Mouse (Mus musculus): ENCODE results near the gene Limk2. TPM values are rescaled to one million over a fixed set of nuclear protein-coding genes. Genes with fewer than 3 reads are reported as not detected.

Gene Limk2
- polyA plus RNA-seq, 1 experiment from 2014 or later: 58.1 TPM

DNA sequence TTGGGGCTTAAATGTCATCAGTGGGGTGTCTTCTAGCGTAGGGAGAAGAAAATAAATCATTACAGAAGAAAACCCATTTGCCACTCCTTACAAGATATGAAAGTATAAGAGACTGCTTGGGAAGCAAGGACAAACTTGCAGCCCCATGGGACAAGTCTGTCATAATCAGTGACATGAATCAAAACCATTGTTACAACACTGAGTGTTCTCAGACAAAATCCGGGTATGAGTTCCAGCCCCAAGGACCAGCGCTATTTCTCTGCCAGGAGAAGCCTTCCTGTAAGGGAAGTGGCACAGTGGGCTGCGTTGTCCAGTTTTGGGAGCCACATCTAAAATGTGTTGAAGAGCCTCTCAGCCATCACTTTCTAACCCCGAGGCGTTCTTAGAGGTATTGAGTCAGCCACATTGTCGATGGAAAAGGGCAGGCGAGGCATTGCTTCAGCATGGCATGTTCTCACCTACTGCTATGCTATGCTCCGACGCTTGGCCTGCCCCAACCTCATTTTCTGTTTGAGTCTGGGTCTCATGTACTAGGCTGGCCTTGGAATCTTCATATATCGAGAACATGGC, 74.8 kb downstream of the Limk2 start:
- WGBS: 86% methylated on average over 11 of the region's 11 CpGs
- no peak overlapping the region for H3K4me3 ChIP-seq (ENCODE audit: control insufficient read depth in 1 of 2, insufficient read depth in 1 of 2, low read depth in 1 of 2, low read length in 2 of 2)
- H3K9ac ChIP-seq (ENCODE audit: low read length): no peak overlapping the region
- no peaks in the 10 kb centered on the region for H3K27me3 ChIP-seq (ENCODE audit: control insufficient read depth, insufficient read depth, low read length)
- no peak overlapping the region for H3K4me2 ChIP-seq (ENCODE audit: low read length)
- peaks cover 45 to 67% of the 10 kb centered on the region in 2 experiments for H3K4me1 ChIP-seq (ENCODE audit: control insufficient read depth in 2 of 2, insufficient read depth in 2 of 2, low read length in 2 of 2)
- H3K36me3 ChIP-seq (ENCODE audit: control insufficient read depth, insufficient read depth, low read length): peaks cover 23% of the 10 kb centered on the region
- no peak for ATAC-seq (ENCODE audit: insufficient number of reproducible peaks, insufficient read depth, low FRiP score, low read depth)
- no peak overlapping the region for H3K27ac ChIP-seq (replicated peaks in 1 of 2; ENCODE audit: control insufficient read depth in 1 of 2, insufficient read depth in 1 of 2, low read depth in 2 of 2, low read length in 2 of 2)
- no peaks in the 10 kb centered on the region for H3K9me3 ChIP-seq (ENCODE audit: control insufficient read depth, low read length)

DNA sequence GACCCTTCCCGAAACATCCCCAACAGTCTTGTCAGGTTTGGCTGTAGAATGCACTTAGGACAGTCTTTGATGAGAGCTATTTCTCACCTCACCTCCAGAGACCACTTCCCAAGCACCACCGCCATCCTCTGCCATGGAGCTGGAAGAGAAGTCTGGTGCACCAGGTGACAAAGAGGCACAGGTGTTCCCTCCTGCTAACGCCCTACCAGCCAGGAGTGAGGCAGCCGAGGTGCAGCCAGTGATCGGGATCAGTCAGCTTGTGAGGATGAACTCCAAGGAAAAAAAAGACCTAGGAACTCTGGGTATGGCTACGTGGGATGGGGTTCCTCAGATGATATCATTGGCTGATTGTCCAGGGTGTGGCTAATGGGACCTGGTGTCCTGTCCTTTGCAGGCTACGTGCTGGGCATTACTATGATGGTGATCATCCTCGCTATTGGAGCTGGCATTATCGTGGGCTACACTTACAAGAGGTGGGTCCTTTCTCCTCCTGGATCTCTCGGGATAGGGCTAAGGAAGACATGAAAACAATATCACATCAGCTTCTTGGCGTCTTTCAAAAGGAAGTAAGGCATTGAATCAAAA, 75.8 kb downstream of the Limk2 start:
- Histone ChIP-seq H3K9me3 (ENCODE audit: control insufficient read depth, low read length) (no peaks in the 10 kb centered on the region), H3K36me3 (ENCODE audit: control insufficient read depth, insufficient read depth, low read length) (peaks cover 22% of the 10 kb centered on the region), H3K4me3 (ENCODE audit: control insufficient read depth in 1 of 2, insufficient read depth in 1 of 2, low read depth in 1 of 2, low read length in 2 of 2) (no peak overlapping the region), H3K9ac (ENCODE audit: low read length) (no peak overlapping the region), H3K27me3 (ENCODE audit: control insufficient read depth, insufficient read depth, low read length) (no peaks in the 10 kb centered on the region), H3K4me1 (ENCODE audit: control insufficient read depth in 2 of 2, insufficient read depth in 2 of 2, low read length in 2 of 2) (peaks cover 49 to 72% of the 10 kb centered on the region in 2 experiments), H3K4me2 (ENCODE audit: low read length) (peak overlapping the region; percentile 100; the same call in 1 of the 2 replicates), H3K27ac (replicated peaks in 1 of 2; ENCODE audit: control insufficient read depth in 1 of 2, insufficient read depth in 1 of 2, low read depth in 2 of 2, low read length in 2 of 2) (peak overlapping the region in 1 of 2 experiments; percentile 90; a peak in 1 of 4 replicates)
- WGBS: 89% methylated on average over 11 of the region's 11 CpGs
- no peak for ATAC-seq (ENCODE audit: insufficient number of reproducible peaks, insufficient read depth, low FRiP score, low read depth)

GRCm38 (mm10) chr11:3331756-3332642, 77.0 kb downstream of the Limk2 start:
- Histone ChIP-seq H3K4me2 (ENCODE audit: low read length) (peak overlapping the region; percentile 100), H3K36me3 (ENCODE audit: control insufficient read depth, insufficient read depth, low read length) (peaks cover 19% of the 10 kb centered on the region), H3K27ac (replicated peaks in 1 of 2; ENCODE audit: control insufficient read depth in 1 of 2, insufficient read depth in 1 of 2, low read depth in 2 of 2, low read length in 2 of 2) (peak overlapping the region; percentile 75 to 90), H3K27me3 (ENCODE audit: control insufficient read depth, insufficient read depth, low read length) (no peaks in the 10 kb centered on the region), H3K4me3 (ENCODE audit: control insufficient read depth in 1 of 2, insufficient read depth in 1 of 2, low read depth in 1 of 2, low read length in 2 of 2) (peak overlapping the region; percentile 54 to 58), H3K9me3 (ENCODE audit: control insufficient read depth, low read length) (no peaks in the 10 kb centered on the region), H3K9ac (ENCODE audit: low read length) (peak overlapping the region; percentile 89), H3K4me1 (ENCODE audit: control insufficient read depth in 2 of 2, insufficient read depth in 2 of 2, low read length in 2 of 2) (peaks cover 41 to 62% of the 10 kb centered on the region in 2 experiments)
- ATAC-seq (ENCODE audit: insufficient number of reproducible peaks, insufficient read depth, low FRiP score, low read depth): peak; percentile 89
- under 1% methylated on average over 75 of the region's 75 CpGs for WGBS

DNA sequence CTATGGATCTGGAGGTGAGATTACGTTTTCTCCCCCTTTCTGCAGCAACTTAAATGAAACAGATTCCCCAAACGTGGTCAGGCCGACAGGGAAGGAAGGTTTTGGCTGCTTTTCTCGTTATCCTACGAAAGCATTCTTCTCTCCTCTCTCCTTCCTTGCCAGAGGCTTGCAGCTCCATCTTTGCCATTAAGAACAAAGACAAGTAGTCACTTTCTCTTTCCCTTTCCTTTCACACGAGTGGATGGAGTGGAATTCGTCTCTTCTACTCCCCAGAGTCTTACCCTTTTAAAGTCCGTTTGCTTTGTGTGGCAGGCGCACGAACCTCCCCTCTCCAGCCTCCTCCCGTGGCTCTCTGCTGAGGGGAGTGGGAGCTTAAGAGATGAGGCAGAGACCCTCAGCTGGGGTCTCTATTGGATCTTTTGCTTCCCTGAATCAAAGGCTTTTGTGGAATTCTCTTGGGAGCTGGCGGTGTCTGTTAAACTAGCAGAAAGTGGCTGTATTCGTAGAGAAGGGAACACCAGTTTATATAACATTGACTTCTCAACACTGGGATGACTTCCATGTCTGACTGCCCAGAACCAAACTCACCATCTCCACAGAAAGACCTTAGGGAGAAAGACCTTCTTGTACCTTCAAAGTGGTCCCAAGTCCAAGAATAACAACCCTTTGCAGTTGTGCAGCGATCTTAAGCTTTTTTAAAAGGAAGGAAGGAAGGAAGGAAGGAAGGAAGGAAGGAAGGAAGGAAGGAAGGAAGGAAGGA, 77.8 kb downstream of the Limk2 start:
- H3K4me1 ChIP-seq (ENCODE audit: control insufficient read depth in 2 of 2, insufficient read depth in 2 of 2, low read length in 2 of 2): peaks cover 35 to 54% of the 10 kb centered on the region in 2 experiments
- peak overlapping the region; percentile 100 for H3K4me2 ChIP-seq (ENCODE audit: low read length)
- H3K9ac ChIP-seq (ENCODE audit: low read length): peak overlapping the region; percentile 89
- peak overlapping the region; percentile 54 to 58 for H3K4me3 ChIP-seq (ENCODE audit: control insufficient read depth in 1 of 2, insufficient read depth in 1 of 2, low read depth in 1 of 2, low read length in 2 of 2)
- H3K27ac ChIP-seq (replicated peaks in 1 of 2; ENCODE audit: control insufficient read depth in 1 of 2, insufficient read depth in 1 of 2, low read depth in 2 of 2, low read length in 2 of 2): peak overlapping the region; percentile 71 to 90
- WGBS: 4% methylated on average over 14 of the region's 14 CpGs
- H3K27me3 ChIP-seq (ENCODE audit: control insufficient read depth, insufficient read depth, low read length): no peaks in the 10 kb centered on the region
- no peak for ATAC-seq (ENCODE audit: insufficient number of reproducible peaks, insufficient read depth, low FRiP score, low read depth)
- H3K9me3 ChIP-seq (ENCODE audit: control insufficient read depth, low read length): no peaks in the 10 kb centered on the region
- H3K36me3 ChIP-seq (ENCODE audit: control insufficient read depth, insufficient read depth, low read length): peaks cover 19% of the 10 kb centered on the region

GRCm38 (mm10) chr11:3330566-3330965, 78.4 kb downstream of the Limk2 start:
- WGBS: 2% methylated on average over 9 of the region's 9 CpGs
- ATAC-seq (ENCODE audit: insufficient number of reproducible peaks, insufficient read depth, low FRiP score, low read depth): peak; percentile 31; the same call in 1 of the 2 replicates
- H3K27ac ChIP-seq (replicated peaks in 1 of 2; ENCODE audit: control insufficient read depth in 1 of 2, insufficient read depth in 1 of 2, low read depth in 2 of 2, low read length in 2 of 2): peak overlapping the region; percentile 71 to 90

GRCm38 (mm10) chr11:3329891-3330451, 79.0 kb downstream of the Limk2 start, which contains the start of gene Pik3ip1:
TSS of gene Pik3ip1 (plus strand) at chr11:3330401.
- peaks cover 19% of the 10 kb centered on the region for H3K36me3 ChIP-seq (ENCODE audit: control insufficient read depth, insufficient read depth, low read length)
- H3K27ac ChIP-seq (replicated peaks in 1 of 2; ENCODE audit: control insufficient read depth in 1 of 2, insufficient read depth in 1 of 2, low read depth in 2 of 2, low read length in 2 of 2): peak within 1 kb of the TSS; percentile 82 to 90
- no peak for ATAC-seq (ENCODE audit: insufficient number of reproducible peaks, insufficient read depth, low FRiP score, low read depth)
- peaks cover 23 to 42% of the 10 kb centered on the region in 2 experiments for H3K4me1 ChIP-seq (ENCODE audit: control insufficient read depth in 2 of 2, insufficient read depth in 2 of 2, low read length in 2 of 2)
- H3K4me3 ChIP-seq (ENCODE audit: control insufficient read depth in 1 of 2, insufficient read depth in 1 of 2, low read depth in 1 of 2, low read length in 2 of 2): peak within 1 kb of the TSS; percentile 54 to 58
- H3K27me3 ChIP-seq (ENCODE audit: control insufficient read depth, insufficient read depth, low read length): no peaks in the 10 kb centered on the region
- H3K9ac ChIP-seq (ENCODE audit: low read length): peak within 1 kb of the TSS; percentile 89
- H3K4me2 ChIP-seq (ENCODE audit: low read length): peak within 1 kb of the TSS; percentile 100
- H3K9me3 ChIP-seq (ENCODE audit: control insufficient read depth, low read length): no peaks in the 10 kb centered on the region

More at GRCm38 (mm10) chr11:3330566-3330965, 78.4 kb downstream of the Limk2 start:
- Histone ChIP-seq H3K4me1 (ENCODE audit: control insufficient read depth in 2 of 2, insufficient read depth in 2 of 2, low read length in 2 of 2) (peaks cover 29 to 48% of the 10 kb centered on the region in 2 experiments), H3K4me3 (ENCODE audit: control insufficient read depth in 1 of 2, insufficient read depth in 1 of 2, low read depth in 1 of 2, low read length in 2 of 2) (peak overlapping the region; percentile 54 to 58), H3K36me3 (ENCODE audit: control insufficient read depth, insufficient read depth, low read length) (peaks cover 19% of the 10 kb centered on the region), H3K4me2 (ENCODE audit: low read length) (peak overlapping the region; percentile 100), H3K9ac (ENCODE audit: low read length) (peak overlapping the region; percentile 89), H3K9me3 (ENCODE audit: control insufficient read depth, low read length) (no peaks in the 10 kb centered on the region), H3K27me3 (ENCODE audit: control insufficient read depth, insufficient read depth, low read length) (no peaks in the 10 kb centered on the region)

All from heart, embryonic 14.5 days (tissue).